Mouse (Mus musculus) midbrain, embryonic 11.5 days (tissue): ENCODE measurements around the gene Efcab5. TPM values are rescaled to one million over a fixed set of nuclear protein-coding genes. Genes with fewer than 3 reads are reported as not detected.
A peak's percentile ranks its signal among the peaks of the same experiment; 100 is the strongest.

Experiments used
- ATAC-seq: fragments of 200-750 bp; cut with Nextera tagmentation; 2 replicates; pipeline ENCODE4 v1.8.0; 2017; ENCODE audit warnings: moderate TSS enrichment, moderate library complexity; ENCODE audit not compliant: low FRiP score
- DNase-seq: peaks from one replicate; pipeline ENCODE4 v3.0.0; 2015; ENCODE audit warnings: low spot score; ENCODE audit errors: missing footprints
- H3K27ac ChIP-seq: fragments of 300-500 bp; sonication (generic); 2 replicates; pipeline ENCODE4 v1.5.1; 2014; ENCODE audit warnings: low read depth, low read length
- H3K27me3 ChIP-seq: fragments of 300-500 bp; sonication (generic); 2 replicates; pipeline ENCODE4 v1.6.1; 2014; ENCODE audit warnings: mild to moderate bottlenecking, low read length, moderate library complexity, mixed read lengths; ENCODE audit not compliant: control insufficient read depth, insufficient read depth
- H3K36me3 ChIP-seq: fragments of 300-500 bp; sonication (generic); 2 replicates; pipeline ENCODE4 v1.6.1; 2014; ENCODE audit warnings: mild to moderate bottlenecking, low read length, moderate library complexity, mixed read lengths; ENCODE audit not compliant: control insufficient read depth, insufficient read depth
- H3K4me1 ChIP-seq: fragments of 300-500 bp; sonication (generic); 2 replicates; pipeline ENCODE4 v1.6.1; 2014; ENCODE audit warnings: low read length; ENCODE audit not compliant: control insufficient read depth, insufficient read depth
- H3K4me2 ChIP-seq: fragments of 300-500 bp; sonication (generic); 2 replicates; pipeline ENCODE4 v1.6.1; 2014; ENCODE audit warnings: mild to moderate bottlenecking, moderate library complexity
- H3K4me3 ChIP-seq: fragments of 300-500 bp; sonication (generic); 2 replicates; pipeline ENCODE4 v1.5.1; 2014; ENCODE audit warnings: low read depth, low read length
- H3K9ac ChIP-seq: fragments of 300-500 bp; sonication (generic); 2 replicates; pipeline ENCODE4 v1.6.1; 2014; ENCODE audit warnings: low read length
- H3K9me3 ChIP-seq: fragments of 300-500 bp; sonication (generic); 2 replicates; pipeline ENCODE4 v1.6.1; 2016; ENCODE audit warnings: low read length; ENCODE audit not compliant: control insufficient read depth
- WGBS: fragments of 180-500 bp; shearing (Covaris S2); extraction: QIAGEN DNeasy Blood & Tissue Kit; methylation state at CpG from one replicate; pipeline ENCODE4 v1.1.7; 2014; 5-methylcytosine and 5-hydroxymethylcytosine counted together
- polyA plus RNA-seq: library from polyadenylated mRNA; unstranded; fragments of >200 nt; fragmentation: Nextera tagmentation; extraction: Ambion mirVana; gene quantifications from 2 replicates; pipeline ENCODE4 v1.2.1, GENCODE M21; 2014

The Efcab5 gene
- polyA plus RNA-seq, 1 experiment from 2014 or later: 0.25 TPM

DNA sequence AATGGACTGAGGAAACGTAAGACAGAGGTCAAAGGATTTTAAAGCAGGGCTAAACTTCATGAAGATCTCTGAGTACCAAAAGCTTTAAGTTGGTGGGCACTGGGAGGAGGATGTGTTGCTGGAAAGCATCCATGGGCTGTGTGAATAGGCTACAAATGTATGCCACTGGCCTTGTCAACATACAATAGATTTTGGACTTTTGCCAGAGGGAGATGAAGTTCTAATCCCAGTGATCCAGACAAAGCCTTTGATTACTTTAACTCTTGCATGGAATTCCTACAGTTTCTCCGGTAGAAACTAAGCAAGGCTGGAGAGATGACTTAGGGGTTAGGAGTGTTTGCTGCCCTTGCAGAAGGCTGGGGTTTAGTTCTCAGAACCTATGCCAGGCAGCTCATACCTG is 6.2 kb downstream of the Efcab5 start:
- H3K9me3 ChIP-seq: no peaks in the 10 kb centered on the region
- WGBS: 28% methylated on average over 2 of the region's 2 CpGs
- H3K4me3 ChIP-seq: no peak overlapping the region
- no peak overlapping the region for H3K27ac ChIP-seq
- no peak overlapping the region for H3K4me2 ChIP-seq
- ATAC-seq: no peak
- H3K27me3 ChIP-seq: no peaks in the 10 kb centered on the region
- H3K36me3 ChIP-seq: no peaks in the 10 kb centered on the region
- H3K9ac ChIP-seq: no peak overlapping the region
- peaks cover 3% of the 10 kb centered on the region; the same call in 1 of the 2 replicates for H3K4me1 ChIP-seq
- DNase-seq: no peak

DNA sequence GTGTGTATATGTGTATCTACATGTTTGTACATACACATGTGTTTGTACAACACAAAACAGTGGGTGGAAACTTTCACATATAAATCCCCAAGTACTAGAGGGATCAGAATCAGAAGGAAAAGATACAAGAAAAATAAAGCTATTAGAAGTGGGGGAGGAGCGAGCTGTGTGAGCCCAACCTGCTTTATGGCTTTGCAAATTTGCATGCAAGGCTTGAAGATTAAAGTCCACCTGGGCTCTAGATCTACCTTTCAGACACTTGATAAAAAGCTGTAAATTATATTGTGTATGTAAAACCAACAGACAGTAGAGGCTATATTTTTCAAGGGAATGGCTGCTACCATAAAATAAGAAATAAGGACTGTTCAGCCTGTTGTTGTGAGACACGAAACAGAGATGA is 6.7 kb downstream of the Efcab5 start:
- ATAC-seq (no peak), DNase-seq (no peak)
- no peak overlapping the region for H3K9ac ChIP-seq
- no peaks in the 10 kb centered on the region for H3K36me3 ChIP-seq
- H3K4me3 ChIP-seq: no peak overlapping the region
- peaks cover 3% of the 10 kb centered on the region; the same call in 1 of the 2 replicates for H3K4me1 ChIP-seq
- H3K4me2 ChIP-seq: no peak overlapping the region
- no peaks in the 10 kb centered on the region for H3K9me3 ChIP-seq
- no peaks in the 10 kb centered on the region for H3K27me3 ChIP-seq
- WGBS: 88% methylated on average over 2 of the region's 2 CpGs
- no peak overlapping the region for H3K27ac ChIP-seq

DNA sequence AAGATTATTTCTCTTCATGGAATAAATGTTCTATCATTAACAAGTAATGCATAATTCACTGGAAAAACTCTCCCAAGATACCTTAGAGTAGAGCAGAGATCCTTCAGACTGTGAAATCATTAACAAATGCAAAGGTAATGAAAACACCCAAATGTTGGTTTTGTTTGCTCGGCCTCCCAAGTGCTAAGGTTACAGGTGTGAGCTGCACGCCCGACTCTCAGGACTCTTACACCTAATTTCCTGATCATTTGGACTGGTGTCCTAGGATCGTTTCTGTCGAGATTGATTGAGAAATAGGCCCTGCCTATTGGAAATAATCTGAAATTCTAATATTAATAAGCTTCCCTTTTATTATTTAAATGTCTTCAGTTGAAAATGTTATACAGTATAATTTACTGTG is 7.2 kb downstream of the Efcab5 start:
- Histone ChIP-seq H3K4me1 (peaks cover 3% of the 10 kb centered on the region; the same call in 1 of the 2 replicates), H3K9ac (no peak overlapping the region), H3K36me3 (no peaks in the 10 kb centered on the region), H3K27me3 (no peaks in the 10 kb centered on the region), H3K4me3 (no peak overlapping the region), H3K9me3 (no peaks in the 10 kb centered on the region), H3K27ac (no peak overlapping the region), H3K4me2 (no peak overlapping the region)
- ATAC-seq (no peak), DNase-seq (no peak)
- 83% methylated on average over 5 of the region's 5 CpGs for WGBS

DNA sequence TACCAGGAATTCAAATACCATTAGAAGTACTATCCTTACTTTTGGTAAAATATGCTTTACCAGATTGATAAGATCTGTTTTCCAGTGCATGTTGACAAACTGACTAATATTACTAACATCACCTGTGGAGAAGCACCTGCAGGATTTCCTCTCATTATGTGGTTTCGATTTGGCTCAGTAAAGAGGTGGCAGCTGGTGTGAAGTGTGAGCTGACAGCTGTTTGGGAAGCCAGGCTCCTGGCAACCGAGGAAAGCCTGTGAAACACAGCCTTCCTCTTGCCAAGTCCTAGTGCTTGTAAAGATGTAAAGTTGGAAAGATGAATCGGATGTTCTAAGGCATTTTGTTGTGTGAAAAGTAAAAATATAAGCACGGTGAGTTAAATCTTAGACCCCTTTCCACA is 7.9 kb downstream of the Efcab5 start:
- no peaks in the 10 kb centered on the region for H3K36me3 ChIP-seq
- no peak overlapping the region for H3K4me2 ChIP-seq
- H3K27ac ChIP-seq: no peak overlapping the region
- H3K4me3 ChIP-seq: no peak overlapping the region
- WGBS: 68% methylated on average over 4 of the region's 4 CpGs
- H3K4me1 ChIP-seq: peaks cover 3% of the 10 kb centered on the region; the same call in 1 of the 2 replicates
- DNase-seq: no peak
- no peaks in the 10 kb centered on the region for H3K27me3 ChIP-seq
- no peak overlapping the region for H3K9ac ChIP-seq
- no peaks in the 10 kb centered on the region for H3K9me3 ChIP-seq
- no peak for ATAC-seq

DNA sequence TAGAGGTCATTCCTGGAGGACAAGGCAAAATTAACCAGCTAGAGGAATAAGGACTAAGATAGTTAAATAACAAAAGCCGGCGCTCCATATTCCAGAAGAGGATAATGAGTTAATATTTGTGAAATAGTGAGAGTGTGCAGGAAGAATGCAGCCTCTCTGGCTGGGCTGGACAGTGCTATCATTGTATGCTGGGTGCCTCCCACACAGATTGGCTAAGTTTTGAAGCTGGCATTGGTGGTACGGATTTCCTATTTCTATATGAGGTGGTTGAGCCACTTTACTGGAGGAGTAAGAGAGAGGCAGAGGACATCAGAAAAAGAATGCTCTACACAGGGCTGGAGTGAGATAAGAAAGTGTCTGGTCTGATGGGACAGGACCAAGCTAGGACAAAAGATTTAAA is 9.0 kb downstream of the Efcab5 start:
- Histone ChIP-seq H3K27me3 (no peaks in the 10 kb centered on the region), H3K36me3 (no peaks in the 10 kb centered on the region), H3K9me3 (no peaks in the 10 kb centered on the region), H3K27ac (no peak overlapping the region), H3K4me3 (no peak overlapping the region), H3K4me2 (no peak overlapping the region), H3K9ac (no peak overlapping the region), H3K4me1 (peaks cover 3% of the 10 kb centered on the region; the same call in 1 of the 2 replicates)
- ATAC-seq (no peak), DNase-seq (no peak)
- 87% methylated on average over 3 of the region's 3 CpGs for WGBS

DNA sequence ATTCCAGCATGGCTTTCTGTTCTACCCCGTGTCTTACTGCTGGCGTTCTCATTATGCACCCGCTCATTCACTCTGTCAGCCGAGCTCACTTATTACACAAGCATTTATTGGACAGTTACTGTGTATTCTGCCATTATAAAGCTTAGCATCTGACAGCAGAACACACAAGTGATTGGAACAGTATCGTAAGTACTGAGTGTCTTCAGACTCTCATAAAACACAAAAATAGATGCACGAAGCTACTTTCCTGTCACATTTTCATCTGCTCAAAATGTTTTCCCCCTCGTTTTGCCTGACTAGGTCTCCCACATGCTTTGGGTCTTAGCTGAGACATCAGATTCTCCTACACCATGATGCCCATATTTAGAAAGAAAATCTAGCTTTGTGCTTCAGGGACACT is 14.2 kb downstream of the Efcab5 start:
- Histone ChIP-seq H3K4me1 (no peaks in the 10 kb centered on the region), H3K9ac (no peak overlapping the region), H3K4me2 (no peak overlapping the region), H3K36me3 (no peaks in the 10 kb centered on the region), H3K27ac (no peak overlapping the region), H3K4me3 (no peak overlapping the region), H3K9me3 (no peaks in the 10 kb centered on the region), H3K27me3 (no peaks in the 10 kb centered on the region)
- WGBS: 82% methylated on average over 7 of the region's 7 CpGs
- peak; percentile 23 for DNase-seq
- ATAC-seq: no peak

DNA sequence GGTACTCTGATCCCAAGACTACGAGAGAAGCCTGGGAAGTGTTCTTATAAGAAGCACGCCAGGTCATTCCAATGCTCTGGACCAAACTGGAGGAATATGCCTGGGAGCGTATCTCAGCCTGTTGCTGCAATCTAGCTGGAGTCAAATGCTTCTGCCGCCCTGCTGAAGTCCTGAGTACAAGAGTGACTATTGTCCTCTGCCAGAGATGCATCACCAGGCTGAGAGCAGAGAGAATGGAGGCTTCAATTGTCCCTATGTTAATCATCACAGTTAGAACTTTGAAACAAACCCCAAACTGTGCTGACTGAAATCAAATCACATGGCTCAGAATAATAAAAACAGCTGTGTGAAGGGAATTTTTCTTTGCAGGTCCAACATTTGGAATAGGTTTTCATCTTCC is 15.0 kb downstream of the Efcab5 start:
- no peaks in the 10 kb centered on the region for H3K9me3 ChIP-seq
- no peak overlapping the region for H3K9ac ChIP-seq
- no peak overlapping the region for H3K4me2 ChIP-seq
- no peaks in the 10 kb centered on the region for H3K36me3 ChIP-seq
- DNase-seq (peak; percentile 70), ATAC-seq (no peak)
- H3K4me3 ChIP-seq: no peak overlapping the region
- H3K4me1 ChIP-seq: no peaks in the 10 kb centered on the region
- no peak overlapping the region for H3K27ac ChIP-seq
- WGBS: 58% methylated on average over 4 of the region's 4 CpGs
- no peaks in the 10 kb centered on the region for H3K27me3 ChIP-seq

DNA sequence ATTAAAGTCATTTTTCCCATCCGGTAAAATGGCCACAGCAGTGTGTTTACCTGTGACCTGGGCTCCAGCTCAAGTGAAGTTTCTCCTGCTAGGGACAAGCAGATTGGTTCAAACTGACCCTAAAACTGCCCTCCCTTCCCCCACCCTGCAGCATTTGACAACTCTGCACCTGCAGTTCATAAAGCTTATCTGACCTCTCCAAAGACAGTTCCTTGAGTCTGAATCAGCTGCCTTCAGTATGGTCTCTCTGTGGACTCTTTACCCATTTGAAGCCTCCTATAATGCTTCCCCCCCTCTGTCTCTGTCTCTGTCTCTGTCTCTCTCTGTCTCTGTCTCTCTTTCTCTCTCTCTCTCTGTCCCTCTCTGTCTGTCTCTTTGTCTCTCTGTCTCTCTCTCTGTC is 28.0 kb downstream of the Efcab5 start:
- no peaks in the 10 kb centered on the region for H3K27me3 ChIP-seq
- DNase-seq (peak; percentile 35), ATAC-seq (no peak)
- no peaks in the 10 kb centered on the region for H3K9me3 ChIP-seq
- H3K9ac ChIP-seq: no peak overlapping the region
- H3K36me3 ChIP-seq: no peaks in the 10 kb centered on the region
- H3K4me1 ChIP-seq: no peaks in the 10 kb centered on the region
- no peak overlapping the region for H3K4me2 ChIP-seq
- WGBS: 92% methylated on average over 1 of the region's 1 CpGs
- H3K27ac ChIP-seq: no peak overlapping the region
- no peak overlapping the region for H3K4me3 ChIP-seq

DNA sequence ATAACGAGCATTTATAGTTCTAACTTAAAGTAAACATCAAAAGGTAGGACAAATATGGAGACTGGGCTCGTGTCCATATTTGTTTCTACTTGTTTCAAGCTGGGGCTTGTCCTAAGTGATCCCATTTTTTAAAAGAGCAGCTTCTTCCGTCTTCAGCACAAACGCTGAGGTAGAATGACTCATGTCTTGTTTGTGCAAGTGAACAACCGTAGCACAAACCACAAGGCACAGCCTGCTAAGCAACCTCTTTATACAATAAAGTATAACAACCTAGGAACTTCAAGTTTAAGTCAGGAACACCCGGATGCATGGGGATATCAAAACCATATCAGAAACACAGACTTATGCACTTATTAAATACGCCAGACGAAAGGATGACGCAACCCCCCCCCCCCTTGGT is 28.4 kb downstream of the Efcab5 start:
- Histone ChIP-seq H3K4me1 (no peaks in the 10 kb centered on the region), H3K4me3 (no peak overlapping the region), H3K27ac (no peak overlapping the region), H3K27me3 (no peaks in the 10 kb centered on the region), H3K4me2 (no peak overlapping the region), H3K9ac (no peak overlapping the region), H3K9me3 (no peaks in the 10 kb centered on the region), H3K36me3 (no peaks in the 10 kb centered on the region)
- ATAC-seq: no peak
- WGBS: 89% methylated on average over 9 of the region's 9 CpGs
- no peak for DNase-seq

DNA sequence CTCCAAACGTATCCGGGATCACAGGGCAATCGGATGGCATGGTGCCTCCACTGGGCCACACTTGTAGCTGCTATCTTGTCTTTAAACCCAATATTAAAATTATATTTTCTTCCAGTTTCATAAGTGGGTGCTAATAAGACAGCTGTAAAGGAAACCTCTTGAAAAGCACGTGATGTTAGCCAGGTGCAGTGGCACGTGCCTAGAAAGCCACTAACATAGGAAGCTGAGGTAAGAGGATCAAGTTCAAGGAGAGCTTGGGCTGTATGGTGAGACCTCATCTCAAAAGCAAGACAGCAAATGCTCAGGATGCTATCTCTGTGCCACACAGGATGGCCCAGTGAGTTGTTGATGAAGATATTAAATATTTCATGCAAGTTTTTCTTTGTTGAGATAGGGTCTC is 34.6 kb downstream of the Efcab5 start:
- Histone ChIP-seq H3K27ac (no peak overlapping the region), H3K27me3 (no peaks in the 10 kb centered on the region), H3K4me3 (no peak overlapping the region), H3K4me2 (no peak overlapping the region), H3K36me3 (no peaks in the 10 kb centered on the region), H3K9me3 (no peaks in the 10 kb centered on the region), H3K9ac (no peak overlapping the region), H3K4me1 (no peaks in the 10 kb centered on the region)
- ATAC-seq (no peak), DNase-seq (peak; percentile 64)
- 83% methylated on average over 5 of the region's 5 CpGs for WGBS
